Mouse (Mus musculus): ENCODE data around the gene Arhgef5. TPM values are rescaled to one million over a fixed set of nuclear protein-coding genes. Genes with fewer than 3 reads are reported as not detected.

The Arhgef5 gene
- polyA plus RNA-seq, 1 experiment from 2014 or later, result 2.0 TPM

Other genes starting within 250 kb of the Arhgef5 start
- not detected in 2 replicates for gene Olfr441, start 159.2 kb upstream of the Arhgef5 start, polyA plus RNA-seq (2014; fragmentation: Nextera tagmentation; extraction: Ambion mirVana)
- not detected in 2 replicates for gene Olfr237-ps1, start 119.0 kb upstream of the Arhgef5 start, polyA plus RNA-seq (2014; fragmentation: Nextera tagmentation; extraction: Ambion mirVana)
- gene Olfr437, start 102.3 kb upstream of the Arhgef5 start, polyA plus RNA-seq (2014; fragmentation: Nextera tagmentation; extraction: Ambion mirVana), result not detected in 2 replicates
- gene Olfr13, start 93.4 kb upstream of the Arhgef5 start, polyA plus RNA-seq (2014; fragmentation: Nextera tagmentation; extraction: Ambion mirVana), result not detected in 2 replicates
- not detected in 2 replicates for gene Olfr435, start 68.4 kb upstream of the Arhgef5 start, polyA plus RNA-seq (2014; fragmentation: Nextera tagmentation; extraction: Ambion mirVana)
- not detected in 2 replicates for gene Olfr434, start 52.6 kb upstream of the Arhgef5 start, polyA plus RNA-seq (2014; fragmentation: Nextera tagmentation; extraction: Ambion mirVana)
- gene Olfr47, start 34.1 kb upstream of the Arhgef5 start, polyA plus RNA-seq (2014; fragmentation: Nextera tagmentation; extraction: Ambion mirVana), result not detected in 2 replicates
- not detected in 2 replicates for gene Nobox, start 44.0 kb downstream of the Arhgef5 start, polyA plus RNA-seq (2014; fragmentation: Nextera tagmentation; extraction: Ambion mirVana)